Mouse (Mus musculus): Measurements from ENCODE around the gene Pkn1. TPM values are rescaled to one million over a fixed set of nuclear protein-coding genes. Genes with fewer than 3 reads are reported as not detected.

Pkn1 gene
- total and polyA plus RNA-seq, 3 experiments = 33.5 to 73.2 (median 41.2) TPM

- TF ChIP-seq POLR2AphosphoS5 (IDR thresholded peaks at IDR 0.05; ENCODE audit: borderline replicate concordance, low read depth, low read length) = no peak
- TF ChIP-seq CHD2 (IDR thresholded peaks at IDR 0.05; ENCODE audit: low read length) = peak; percentile 65
These were observed 49.7 kb upstream of the Pkn1 start (continued) for GRCm38 (mm10) chr8:83748708-83749107.

DNA sequence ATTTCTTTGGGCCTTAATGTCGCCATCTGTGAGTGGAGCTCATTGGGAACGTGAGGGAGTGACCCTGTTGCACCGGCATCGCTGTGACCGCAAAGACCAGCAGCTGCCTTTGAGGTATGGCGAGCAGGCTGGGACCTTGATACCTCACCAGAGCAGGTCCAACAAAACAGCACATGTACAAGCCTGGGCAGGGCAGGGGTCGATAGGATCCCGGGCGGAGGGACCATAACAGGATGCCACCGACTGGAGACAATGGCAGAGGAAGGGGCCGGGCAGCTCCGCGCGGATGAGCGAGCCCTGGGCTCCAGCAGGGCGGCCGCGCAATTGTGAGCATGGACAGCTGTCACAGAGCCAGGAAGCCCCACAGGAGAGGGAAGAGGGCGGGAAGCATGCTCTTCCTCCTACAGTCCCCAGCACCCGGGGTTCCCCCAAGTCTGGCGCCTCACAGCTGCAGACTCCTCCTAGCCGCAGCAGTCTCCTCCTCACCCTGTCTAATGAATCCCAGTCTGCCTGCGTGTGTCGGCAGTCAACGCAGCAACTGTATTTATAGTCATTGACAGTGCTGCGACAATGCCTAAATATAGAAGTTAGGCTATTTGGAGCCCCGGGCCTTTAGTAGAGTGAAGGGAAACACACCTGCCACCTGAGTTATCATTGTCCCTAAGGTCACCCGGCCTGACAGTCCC is 48.8 kb upstream of the Pkn1 start:
- Histone ChIP-seq H3K27ac (ENCODE audit: control insufficient read depth, low read depth, low read length) (no peak overlapping the region), H3K27me3 (ENCODE audit: control insufficient read depth in 1 of 2, insufficient read depth in 2 of 2, low read length in 2 of 2) (peaks cover 0 to 2% of the 10 kb centered on the region in 2 experiments; a peak in 2 of 4 replicates), H3K4me1 (ENCODE audit: control insufficient read depth in 1 of 2, insufficient read depth in 2 of 2, low read length in 2 of 2) (peaks cover 5 to 11% of the 10 kb centered on the region in 2 experiments), H3K79me2 (ENCODE audit: control insufficient read depth, insufficient read depth, low read length, poor library complexity) (no peaks in the 10 kb centered on the region), H3K36me3 (ENCODE audit: control insufficient read depth in 1 of 2, insufficient read depth in 2 of 2, low read length in 2 of 2) (peaks cover 0 to 3% of the 10 kb centered on the region in 2 experiments; a peak in 2 of 4 replicates), H3K4me3 (ENCODE audit: control insufficient read depth in 1 of 2, insufficient read depth in 1 of 2, low read depth in 2 of 2, low read length in 2 of 2) (peak overlapping the region; percentile 34 to 61), H3K9me3 (replicated peaks; ENCODE audit: insufficient read depth, low read length) (no peaks in the 10 kb centered on the region), H3K9ac (ENCODE audit: control insufficient read depth, low read depth, low read length, poor library complexity, severe bottlenecking) (peak overlapping the region; percentile 47)
- DNase-seq (ENCODE audit: low read depth, low spot score) = peak; percentile 63
- no peak for TF ChIP-seq POLR2AphosphoS2 (IDR thresholded peaks at IDR 0.05; ENCODE audit: low read length)
- TF ChIP-seq MXI1 (IDR thresholded peaks at IDR 0.05; ENCODE audit: low read depth, low read length) = peak; percentile 40
- no peak for TF ChIP-seq RCOR1 (IDR thresholded peaks at IDR 0.05; ENCODE audit: low read depth, low read length)
- no peak for TF ChIP-seq RAD21 (IDR thresholded peaks at IDR 0.05; ENCODE audit: low read depth, low read length)
- no peak for TF ChIP-seq E2F4 (IDR thresholded peaks at IDR 0.05; ENCODE audit: borderline replicate concordance, low read depth, low read length)
- no peak for TF ChIP-seq MAFK (IDR thresholded peaks at IDR 0.05; ENCODE audit: borderline replicate concordance, low read depth, low read length)

- Histone ChIP-seq H3K4me3 (ENCODE audit: control insufficient read depth in 1 of 2, insufficient read depth in 1 of 2, low read depth in 2 of 2, low read length in 2 of 2) (no peak overlapping the region), H3K9me3 (replicated peaks; ENCODE audit: insufficient read depth, low read length) (no peaks in the 10 kb centered on the region), H3K36me3 (ENCODE audit: control insufficient read depth in 1 of 2, insufficient read depth in 2 of 2, low read length in 2 of 2) (peaks cover 0 to 21% of the 10 kb centered on the region in 2 experiments; a peak in 2 of 4 replicates), H3K9ac (ENCODE audit: control insufficient read depth, low read depth, low read length, poor library complexity, severe bottlenecking) (no peak overlapping the region), H3K79me2 (ENCODE audit: control insufficient read depth, insufficient read depth, low read length, poor library complexity) (peaks cover 3% of the 10 kb centered on the region; the same call in 1 of the 2 replicates), H3K27ac (ENCODE audit: control insufficient read depth, low read depth, low read length) (no peak overlapping the region), H3K27me3 (ENCODE audit: control insufficient read depth in 1 of 2, insufficient read depth in 2 of 2, low read length in 2 of 2) (no peaks in the 10 kb centered on the region), H3K4me1 (ENCODE audit: control insufficient read depth in 1 of 2, insufficient read depth in 2 of 2, low read length in 2 of 2) (peaks cover 18 to 36% of the 10 kb centered on the region in 2 experiments)
- DNase-seq (ENCODE audit: low read depth, low spot score) = no peak
- TF ChIP-seq GABPA (IDR thresholded peaks at IDR 0.05; ENCODE audit: low read depth, low read length) = no peak
These were observed 45.1 kb upstream of the Pkn1 start for GRCm38 (mm10) chr8:83744070-83744469.

DNA sequence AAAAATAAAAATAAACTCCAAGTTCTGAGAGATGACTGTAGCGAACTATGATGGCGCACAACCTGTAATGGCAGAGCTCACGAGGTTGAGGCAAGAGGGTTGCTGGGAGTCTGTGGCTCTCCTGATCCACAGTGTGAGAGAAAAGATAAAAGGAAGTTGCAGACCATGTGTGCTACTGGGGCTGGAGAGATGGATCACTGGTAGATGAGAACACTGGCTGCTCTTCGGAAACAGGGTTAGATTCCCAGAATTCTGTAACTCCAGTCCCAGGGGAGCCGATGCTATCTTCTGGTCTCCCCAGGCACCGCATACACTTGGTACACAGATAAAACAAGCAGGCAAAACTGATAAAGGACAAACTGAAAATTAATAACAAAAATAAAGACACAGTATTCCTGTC is 44.0 kb upstream of the Pkn1 start:
- H3K27me3 ChIP-seq (ENCODE audit: control insufficient read depth in 1 of 2, insufficient read depth in 2 of 2, low read length in 2 of 2) = no peaks in the 10 kb centered on the region
- TF ChIP-seq JUND (IDR thresholded peaks at IDR 0.05; ENCODE audit: low read depth, low read length) (no peak), GATA1 (IDR thresholded peaks at IDR 0.05; ENCODE audit: low read depth, low read length) (peak; percentile 33; the same call in 1 of the 2 replicates), MYC (IDR thresholded peaks at IDR 0.05; ENCODE audit: low read depth, low read length) (0 out of 2 replicates have a peak, but pooled peaks have one; percentile 15), TCF12 (IDR thresholded peaks at IDR 0.05; ENCODE audit: low read depth, low read length) (no peak), E2F4 (IDR thresholded peaks at IDR 0.05; ENCODE audit: borderline replicate concordance, low read depth, low read length) (no peak), POLR2AphosphoS2 (IDR thresholded peaks at IDR 0.05; ENCODE audit: low read length) (no peak), TBP (IDR thresholded peaks at IDR 0.05; ENCODE audit: low read depth, low read length) (no peak)
- peaks cover 0 to 22% of the 10 kb centered on the region in 2 experiments; a peak in 2 of 4 replicates for H3K36me3 ChIP-seq (ENCODE audit: control insufficient read depth in 1 of 2, insufficient read depth in 2 of 2, low read length in 2 of 2)
- peaks cover 17 to 38% of the 10 kb centered on the region in 2 experiments for H3K4me1 ChIP-seq (ENCODE audit: control insufficient read depth in 1 of 2, insufficient read depth in 2 of 2, low read length in 2 of 2)
- H3K79me2 ChIP-seq (ENCODE audit: control insufficient read depth, insufficient read depth, low read length, poor library complexity) = peaks cover 3% of the 10 kb centered on the region; the same call in 1 of the 2 replicates
- no peak overlapping the region for H3K27ac ChIP-seq (ENCODE audit: control insufficient read depth, low read depth, low read length)
- DNase-seq (ENCODE audit: low read depth, low spot score) = peak; percentile 41
- H3K9me3 ChIP-seq (replicated peaks; ENCODE audit: insufficient read depth, low read length) = no peaks in the 10 kb centered on the region
- no peak overlapping the region for H3K4me3 ChIP-seq (ENCODE audit: control insufficient read depth in 1 of 2, insufficient read depth in 1 of 2, low read depth in 2 of 2, low read length in 2 of 2)
- H3K9ac ChIP-seq (ENCODE audit: control insufficient read depth, low read depth, low read length, poor library complexity, severe bottlenecking) = no peak overlapping the region
